Mouse (Mus musculus): ENCODE measurements around the gene Tom1. TPM values are rescaled to one million over a fixed set of nuclear protein-coding genes. Genes with fewer than 3 reads are reported as not detected.

Tom1 gene
- polyA plus RNA-seq, 1 experiment from 2014 or later: 16.9 TPM

DNA sequence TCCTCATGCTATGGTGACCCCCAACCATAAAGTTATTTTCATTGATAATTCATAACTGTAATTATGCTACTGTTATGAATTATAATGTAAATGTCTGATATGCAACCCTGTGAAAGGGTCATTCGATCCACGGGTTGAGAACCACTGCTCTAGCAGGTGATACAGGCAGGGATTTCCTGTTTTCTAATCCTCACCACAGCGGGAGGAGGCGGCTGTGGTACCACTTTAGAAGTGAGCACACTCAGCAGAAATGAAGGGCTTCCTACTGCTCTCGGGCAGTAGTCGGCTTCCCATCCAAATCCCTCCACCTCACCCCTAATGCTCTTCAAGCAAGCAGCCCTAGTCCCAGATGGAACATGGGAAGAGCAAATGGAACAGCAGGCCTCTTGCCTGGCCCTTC, 26.5 kb downstream of the Tom1 start:
- ATAC-seq: no peak
- H3K9ac ChIP-seq (ENCODE audit: low read length): no peak overlapping the region
- WGBS: 78% methylated on average over 6 of the region's 6 CpGs

DNA sequence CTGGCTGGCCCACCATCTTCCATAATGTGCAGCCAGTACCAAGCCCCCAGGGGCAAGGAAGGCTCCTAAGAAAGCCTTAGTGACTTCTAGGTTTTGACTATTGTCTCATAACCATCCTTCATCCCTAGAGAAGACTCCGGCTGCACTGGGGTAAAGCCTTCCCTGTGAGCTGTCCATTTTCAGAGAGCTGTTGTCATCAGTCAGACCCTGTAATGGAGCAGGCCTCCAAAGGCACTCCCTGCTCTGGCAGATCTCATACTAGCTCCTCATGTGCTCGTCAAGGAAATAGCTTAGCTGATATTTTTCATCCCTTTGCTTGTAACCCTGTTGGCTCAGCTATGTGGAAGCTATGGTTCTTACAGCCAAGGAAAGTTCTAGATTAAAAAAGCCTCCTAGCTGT, 27.3 kb downstream of the Tom1 start:
- no peak for ATAC-seq
- no peaks in the 10 kb centered on the region for H3K4me1 ChIP-seq (ENCODE audit: control insufficient read depth, insufficient read depth, low read length)
- no peak overlapping the region for H3K27ac ChIP-seq (ENCODE audit: low read depth, low read length)
- no peak overlapping the region for H3K4me3 ChIP-seq (ENCODE audit: low read depth, low read length)
- H3K27me3 ChIP-seq (replicated peaks; ENCODE audit: control insufficient read depth, insufficient read depth, low read length): no peaks in the 10 kb centered on the region
- H3K9me3 ChIP-seq (replicated peaks; ENCODE audit: control insufficient read depth, low read length): no peaks in the 10 kb centered on the region
- no peak overlapping the region for H3K9ac ChIP-seq (ENCODE audit: low read length)
- WGBS: 82% methylated on average over 2 of the region's 2 CpGs
- DNase-seq (ENCODE audit: low spot score): no peak
- H3K36me3 ChIP-seq (ENCODE audit: control insufficient read depth, insufficient read depth, low read length): 0 out of 2 replicates have a peak, but pooled peaks cover 6% of the 10 kb centered on the region
- H3K4me2 ChIP-seq (ENCODE audit: low read length): no peak overlapping the region

More for the DNA sequence above, 26.5 kb downstream of the Tom1 start:
- Histone ChIP-seq H3K27me3 (replicated peaks; ENCODE audit: control insufficient read depth, insufficient read depth, low read length) (no peaks in the 10 kb centered on the region), H3K4me1 (ENCODE audit: control insufficient read depth, insufficient read depth, low read length) (no peaks in the 10 kb centered on the region), H3K9me3 (replicated peaks; ENCODE audit: control insufficient read depth, low read length) (no peaks in the 10 kb centered on the region), H3K4me2 (ENCODE audit: low read length) (no peak overlapping the region), H3K27ac (ENCODE audit: low read depth, low read length) (no peak overlapping the region), H3K36me3 (ENCODE audit: control insufficient read depth, insufficient read depth, low read length) (0 out of 2 replicates have a peak, but pooled peaks cover 6% of the 10 kb centered on the region), H3K4me3 (ENCODE audit: low read depth, low read length) (no peak overlapping the region)
- DNase-seq (ENCODE audit: low spot score): no peak

DNA sequence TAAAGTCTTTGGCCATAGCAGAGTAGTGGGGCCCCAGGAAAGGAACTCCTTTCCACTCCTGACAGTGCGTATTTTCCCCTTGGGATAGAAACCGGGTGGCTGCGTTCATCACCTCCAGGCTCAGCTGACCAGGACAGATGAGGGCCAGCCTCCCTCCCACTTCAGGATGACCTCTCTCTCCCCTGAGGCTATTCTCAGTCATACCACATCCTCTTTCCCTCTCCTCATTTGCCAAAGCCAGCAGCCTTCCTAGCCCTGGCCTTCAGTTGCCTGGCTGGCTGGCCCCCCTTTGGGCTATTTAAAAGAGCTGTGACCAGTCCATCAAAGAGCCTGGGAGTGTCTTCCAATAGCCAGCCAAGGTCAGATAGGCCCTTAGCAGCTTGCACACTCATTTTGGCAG, 29.8 kb downstream of the Tom1 start:
- ATAC-seq (no peak), DNase-seq (ENCODE audit: low spot score) (no peak)
- H3K9me3 ChIP-seq (replicated peaks; ENCODE audit: control insufficient read depth, low read length): no peaks in the 10 kb centered on the region
- 0 out of 2 replicates have a peak, but pooled peaks cover 6% of the 10 kb centered on the region for H3K36me3 ChIP-seq (ENCODE audit: control insufficient read depth, insufficient read depth, low read length)
- no peaks in the 10 kb centered on the region for H3K4me1 ChIP-seq (ENCODE audit: control insufficient read depth, insufficient read depth, low read length)
- no peaks in the 10 kb centered on the region for H3K27me3 ChIP-seq (replicated peaks; ENCODE audit: control insufficient read depth, insufficient read depth, low read length)
- H3K4me3 ChIP-seq (ENCODE audit: low read depth, low read length): no peak overlapping the region
- H3K9ac ChIP-seq (ENCODE audit: low read length): no peak overlapping the region
- 91% methylated on average over 3 of the region's 3 CpGs for WGBS
- H3K27ac ChIP-seq (ENCODE audit: low read depth, low read length): no peak overlapping the region
- H3K4me2 ChIP-seq (ENCODE audit: low read length): no peak overlapping the region

DNA sequence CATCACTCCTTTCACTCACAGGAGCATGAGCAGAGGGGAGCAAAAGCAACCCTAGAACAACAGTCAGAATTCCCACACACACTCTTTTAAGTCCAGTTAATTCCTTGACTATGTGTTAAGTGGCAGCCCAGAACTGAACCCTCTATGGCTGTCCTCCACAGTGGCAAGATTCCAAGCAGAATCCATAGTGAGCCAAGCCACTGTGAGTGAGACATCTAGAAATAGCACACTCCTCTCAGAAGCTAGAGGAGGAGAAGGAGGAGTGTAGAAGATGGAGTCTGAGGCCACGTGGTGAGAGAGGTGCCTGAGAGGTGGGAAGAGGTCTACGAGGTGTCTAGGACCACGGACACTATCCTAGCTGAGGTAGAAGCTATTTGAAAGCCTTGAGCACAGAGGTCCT, 31.3 kb downstream of the Tom1 start:
- Histone ChIP-seq H3K4me3 (ENCODE audit: low read depth, low read length) (no peak overlapping the region), H3K4me2 (ENCODE audit: low read length) (no peak overlapping the region), H3K9ac (ENCODE audit: low read length) (no peak overlapping the region), H3K27me3 (replicated peaks; ENCODE audit: control insufficient read depth, insufficient read depth, low read length) (no peaks in the 10 kb centered on the region), H3K27ac (ENCODE audit: low read depth, low read length) (no peak overlapping the region), H3K36me3 (ENCODE audit: control insufficient read depth, insufficient read depth, low read length) (0 out of 2 replicates have a peak, but pooled peaks cover 6% of the 10 kb centered on the region), H3K9me3 (replicated peaks; ENCODE audit: control insufficient read depth, low read length) (no peaks in the 10 kb centered on the region), H3K4me1 (ENCODE audit: control insufficient read depth, insufficient read depth, low read length) (no peaks in the 10 kb centered on the region)
- DNase-seq (ENCODE audit: low spot score): no peak
- ATAC-seq: no peak
- WGBS: 84% methylated on average over 3 of the region's 3 CpGs

DNA sequence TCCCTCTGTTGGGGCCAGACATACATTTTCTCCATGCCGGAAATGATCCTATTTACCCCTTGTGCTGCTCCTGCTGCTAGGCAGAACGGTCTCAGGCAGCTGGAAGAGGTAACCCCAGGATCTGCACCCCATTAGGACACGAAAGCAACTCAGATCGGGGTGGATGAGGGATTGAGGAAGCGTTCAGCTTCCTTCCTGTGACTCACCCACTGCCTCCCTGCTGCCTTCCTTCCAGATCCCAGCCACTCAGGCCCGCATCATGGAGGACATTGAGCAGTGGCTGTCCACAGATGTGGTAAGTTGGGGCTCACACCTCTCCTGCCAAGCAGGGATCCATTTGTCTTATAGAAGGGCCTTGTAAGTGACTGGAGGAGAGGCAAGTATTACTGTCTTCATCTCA, 33.8 kb downstream of the Tom1 start:
- no peak overlapping the region for H3K4me2 ChIP-seq (ENCODE audit: low read length)
- H3K9me3 ChIP-seq (replicated peaks; ENCODE audit: control insufficient read depth, low read length): no peaks in the 10 kb centered on the region
- no peaks in the 10 kb centered on the region for H3K4me1 ChIP-seq (ENCODE audit: control insufficient read depth, insufficient read depth, low read length)
- no peak for ATAC-seq
- H3K9ac ChIP-seq (ENCODE audit: low read length): no peak overlapping the region
- 0 out of 2 replicates have a peak, but pooled peaks cover 6% of the 10 kb centered on the region for H3K36me3 ChIP-seq (ENCODE audit: control insufficient read depth, insufficient read depth, low read length)
- no peaks in the 10 kb centered on the region for H3K27me3 ChIP-seq (replicated peaks; ENCODE audit: control insufficient read depth, insufficient read depth, low read length)
- H3K27ac ChIP-seq (ENCODE audit: low read depth, low read length): no peak overlapping the region
- DNase-seq (ENCODE audit: low spot score): no peak
- WGBS: 90% methylated on average over 6 of the region's 6 CpGs
- no peak overlapping the region for H3K4me3 ChIP-seq (ENCODE audit: low read depth, low read length)

DNA sequence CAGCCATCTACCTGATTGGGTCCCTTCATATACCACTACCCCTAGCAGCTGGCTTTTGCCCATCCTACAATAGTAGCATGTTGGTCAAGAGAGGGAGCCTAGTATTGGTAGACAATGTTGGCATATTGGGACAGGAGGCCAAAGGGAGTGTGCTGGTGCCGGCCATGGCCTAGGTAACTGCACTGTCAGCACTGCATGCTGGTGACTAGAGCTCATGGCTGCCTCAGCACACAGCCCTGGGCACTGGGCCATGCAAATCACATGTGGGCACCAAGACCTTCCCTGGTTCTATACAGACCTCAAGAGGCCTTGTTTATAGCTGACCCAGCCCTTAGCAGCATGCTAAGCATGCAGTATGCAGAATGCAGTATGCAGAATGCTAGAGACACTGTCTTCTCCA, 36.8 kb downstream of the Tom1 start:
- Histone ChIP-seq H3K4me2 (ENCODE audit: low read length) (no peak overlapping the region), H3K27me3 (replicated peaks; ENCODE audit: control insufficient read depth, insufficient read depth, low read length) (no peaks in the 10 kb centered on the region), H3K4me1 (ENCODE audit: control insufficient read depth, insufficient read depth, low read length) (no peaks in the 10 kb centered on the region), H3K4me3 (ENCODE audit: low read depth, low read length) (no peak overlapping the region), H3K27ac (ENCODE audit: low read depth, low read length) (no peak overlapping the region), H3K9me3 (replicated peaks; ENCODE audit: control insufficient read depth, low read length) (no peaks in the 10 kb centered on the region), H3K36me3 (ENCODE audit: control insufficient read depth, insufficient read depth, low read length) (no peaks in the 10 kb centered on the region), H3K9ac (ENCODE audit: low read length) (no peak overlapping the region)
- ATAC-seq (no peak), DNase-seq (ENCODE audit: low spot score) (no peak)
- whole genome bisulfite sequencing: 89% methylated on average over 1 of the region's 1 CpGs

DNA sequence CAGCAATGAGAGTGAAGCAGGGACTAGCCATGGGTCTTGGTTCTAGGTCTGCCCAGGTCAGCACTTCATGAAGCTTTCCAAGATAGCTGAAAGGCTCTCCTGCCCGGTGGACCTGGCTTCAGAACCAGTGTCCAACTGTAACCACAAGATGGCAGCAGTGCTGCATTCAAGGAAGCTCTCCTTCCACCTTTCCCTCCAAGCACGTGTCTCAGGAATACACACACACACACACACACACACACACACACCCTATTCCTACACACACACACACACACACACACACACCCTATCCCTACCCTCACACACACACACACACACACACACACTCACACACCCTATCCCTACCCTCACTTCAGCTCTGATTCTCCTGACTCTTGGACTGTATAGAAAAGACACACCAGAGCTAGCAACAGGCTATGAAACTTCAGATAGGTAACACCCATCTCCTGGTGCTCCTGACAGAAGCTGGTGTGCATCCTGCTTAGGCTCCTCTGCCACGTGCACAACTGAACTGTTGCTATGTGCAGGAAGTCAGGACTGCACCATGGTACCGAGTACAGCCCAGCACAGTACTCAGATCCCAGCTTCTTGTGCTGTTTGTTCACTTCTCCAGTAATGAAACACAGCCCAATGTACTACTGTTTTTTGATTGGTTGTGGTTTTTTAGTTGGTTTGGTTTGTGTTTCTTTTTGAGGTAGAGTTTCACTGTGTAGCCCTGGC, 38.3 kb downstream of the Tom1 start:
- peak; percentile 90 for ATAC-seq

DNA sequence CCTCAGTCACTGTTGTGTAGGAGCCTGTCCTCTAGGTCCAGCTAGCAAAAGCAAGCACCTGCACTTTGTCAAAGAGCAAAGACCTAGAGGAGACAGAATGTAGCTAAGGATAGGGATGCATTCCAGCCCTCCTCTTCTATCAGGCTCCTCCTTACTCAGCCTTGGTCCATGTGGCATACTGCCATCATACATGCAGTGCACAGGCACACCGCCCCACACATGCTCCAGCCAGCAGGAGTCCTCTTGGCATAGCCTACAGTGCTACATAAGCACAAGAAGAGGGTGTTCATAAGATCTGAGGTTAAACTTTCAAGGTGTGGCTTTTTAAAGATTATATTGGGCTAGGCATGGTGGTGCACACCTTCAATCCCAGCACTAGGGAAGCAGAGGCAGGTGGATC, 41.4 kb downstream of the Tom1 start:
- no peak for DNase-seq (ENCODE audit: low spot score)

More for the DNA sequence above, 38.3 kb downstream of the Tom1 start:
- no peak overlapping the region for H3K27ac ChIP-seq (ENCODE audit: low read depth, low read length)
- H3K4me2 ChIP-seq (ENCODE audit: low read length): no peak overlapping the region
- H3K27me3 ChIP-seq (replicated peaks; ENCODE audit: control insufficient read depth, insufficient read depth, low read length): no peaks in the 10 kb centered on the region
- no peak overlapping the region for H3K4me3 ChIP-seq (ENCODE audit: low read depth, low read length)
- H3K9ac ChIP-seq (ENCODE audit: low read length): no peak overlapping the region
- WGBS: 30% methylated on average over 4 of the region's 4 CpGs
- peak; percentile 85 for DNase-seq (ENCODE audit: low spot score)
- H3K9me3 ChIP-seq (replicated peaks; ENCODE audit: control insufficient read depth, low read length): no peaks in the 10 kb centered on the region
- H3K4me1 ChIP-seq (ENCODE audit: control insufficient read depth, insufficient read depth, low read length): no peaks in the 10 kb centered on the region
- no peaks in the 10 kb centered on the region for H3K36me3 ChIP-seq (ENCODE audit: control insufficient read depth, insufficient read depth, low read length)

DNA sequence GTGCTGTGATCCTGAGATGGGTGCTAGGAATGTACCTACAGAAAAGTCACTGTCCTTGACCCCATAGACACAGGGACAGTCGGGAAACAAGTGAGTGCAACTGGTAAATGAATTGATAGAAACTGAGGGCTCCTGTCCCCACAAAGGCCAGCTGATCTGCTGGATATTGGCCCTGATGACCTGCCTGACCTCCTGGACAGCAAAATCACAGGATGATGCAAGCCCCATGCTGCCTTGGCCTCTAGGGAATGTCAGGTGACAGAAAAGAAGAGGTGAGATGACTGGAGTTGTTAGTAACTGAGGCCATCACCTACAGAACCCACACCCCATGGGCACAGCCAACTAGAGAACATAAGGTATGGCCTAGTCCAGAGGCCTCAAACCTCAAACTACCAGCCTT, 44.7 kb downstream of the Tom1 start:
- Histone ChIP-seq H3K27ac (ENCODE audit: low read depth, low read length) (no peak overlapping the region), H3K36me3 (ENCODE audit: control insufficient read depth, insufficient read depth, low read length) (no peaks in the 10 kb centered on the region), H3K27me3 (replicated peaks; ENCODE audit: control insufficient read depth, insufficient read depth, low read length) (no peaks in the 10 kb centered on the region), H3K4me1 (ENCODE audit: control insufficient read depth, insufficient read depth, low read length) (no peaks in the 10 kb centered on the region), H3K9me3 (replicated peaks; ENCODE audit: control insufficient read depth, low read length) (no peaks in the 10 kb centered on the region), H3K4me3 (ENCODE audit: low read depth, low read length) (no peak overlapping the region), H3K9ac (ENCODE audit: low read length) (no peak overlapping the region), H3K4me2 (ENCODE audit: low read length) (no peak overlapping the region)
- ATAC-seq (no peak), DNase-seq (ENCODE audit: low spot score) (no peak)
- 67% methylated on average over 1 of the region's 1 CpGs for WGBS

More for the DNA sequence above, 41.4 kb downstream of the Tom1 start:
- H3K36me3 ChIP-seq (ENCODE audit: control insufficient read depth, insufficient read depth, low read length): no peaks in the 10 kb centered on the region
- H3K4me1 ChIP-seq (ENCODE audit: control insufficient read depth, insufficient read depth, low read length): no peaks in the 10 kb centered on the region
- H3K9ac ChIP-seq (ENCODE audit: low read length): no peak overlapping the region
- H3K27me3 ChIP-seq (replicated peaks; ENCODE audit: control insufficient read depth, insufficient read depth, low read length): no peaks in the 10 kb centered on the region
- no peak for ATAC-seq
- no peak overlapping the region for H3K4me2 ChIP-seq (ENCODE audit: low read length)
- no peaks in the 10 kb centered on the region for H3K9me3 ChIP-seq (replicated peaks; ENCODE audit: control insufficient read depth, low read length)
- WGBS: 100% methylated on average over 1 of the region's 1 CpGs
- H3K4me3 ChIP-seq (ENCODE audit: low read depth, low read length): no peak overlapping the region
- H3K27ac ChIP-seq (ENCODE audit: low read depth, low read length): no peak overlapping the region

Measured in forebrain, embryonic 14.5 days (tissue).